Mouse (Mus musculus) E14TG2a.4 (cell line): ENCODE results near the gene Dnajc10.

Experiments
- CTCF ChIP-seq: conservative IDR thresholded peaks from 2 replicates; pipeline ENCODE4 v1.5.1; 2014; ENCODE audit warnings: low read length
- NANOG ChIP-seq: IDR thresholded peaks from 2 replicates; pipeline ENCODE4 v1.6.1; 2014; ENCODE audit warnings: borderline replicate concordance, low read length, mixed read lengths
- POU5F1 ChIP-seq: IDR thresholded peaks from 2 replicates; pipeline ENCODE4 v1.6.1; 2014; ENCODE audit warnings: low read length, borderline replicate concordance

GRCm38 (mm10) chr2:80309775-80310174 lies 5.5 kb upstream of the Dnajc10 start:
- TF ChIP-seq CTCF: no peak
- TF ChIP-seq NANOG: no peak
- TF ChIP-seq POU5F1: no peak
